Mouse (Mus musculus) CH12.LX (cell line): Measurements from ENCODE around the gene Csnk1g2. TPM values are rescaled to one million over a fixed set of nuclear protein-coding genes. Genes with fewer than 3 reads are reported as not detected.

ENCODE experiments used
- DNase-seq: peaks from one replicate; pipeline ENCODE4 v3.0.0-alpha.2; 2013; ENCODE audit errors: extremely low read depth
- H3K27ac ChIP-seq: 2 replicates; pipeline ENCODE4 v1.5.1; 2012; ENCODE audit warnings: low read depth, mild to moderate bottlenecking, control low read depth, moderate library complexity; ENCODE audit not compliant: insufficient read depth
- H3K27me3 ChIP-seq: replicated peaks from 2 replicates; pipeline ENCODE3; 2012; ENCODE audit warnings: inconsistent platforms
- H3K36me3 ChIP-seq, 2 experiments: replicated peaks in 1 of 2; 2 replicates each; pipeline versions ENCODE3 to v1.6.1; 2012; ENCODE audit warnings: inconsistent platforms in 1 of 2, low read length in 1 of 2, mild to moderate bottlenecking in 1 of 2, mixed read lengths in 1 of 2, moderate library complexity in 1 of 2; ENCODE audit not compliant: control insufficient read depth in 1 of 2, insufficient read depth in 1 of 2
- H3K4me1 ChIP-seq, 2 experiments: 2 replicates each; pipeline ENCODE4 v1.6.1; 2012; ENCODE audit warnings: inconsistent platforms in 1 of 2, moderate library complexity in 1 of 2; ENCODE audit not compliant: insufficient read depth in 2 of 2, control insufficient read depth in 1 of 2
- H3K4me2 ChIP-seq: 2 replicates; pipeline ENCODE4 v1.6.1; 2012; ENCODE audit warnings: low read depth, mild to moderate bottlenecking, control low read depth; ENCODE audit not compliant: poor library complexity, insufficient read depth, severe bottlenecking
- H3K4me3 ChIP-seq, 3 experiments: fragments of 150-350 bp in 1 of 3; sonication (generic) in 1 of 3; replicated peaks in 1 of 3; 2 replicates each; pipeline versions ENCODE3 to v1.5.1; 2011 to 2012; ENCODE audit warnings: low read depth in 2 of 3, low read length in 2 of 3, mild to moderate bottlenecking in 2 of 3, moderate library complexity in 2 of 3, control low read depth in 1 of 3, improper control_type of control experiment in 1 of 3, inconsistent platforms in 1 of 3, mixed read lengths in 1 of 3; ENCODE audit not compliant: poor library complexity in 1 of 3
- H3K79me2 ChIP-seq: replicated peaks from 2 replicates; pipeline ENCODE4 v1.6.1; 2012; ENCODE audit warnings: mild to moderate bottlenecking, moderate library complexity; ENCODE audit not compliant: control insufficient read depth, poor library complexity, insufficient read depth, severe bottlenecking; ENCODE audit errors: extremely low read depth
- H3K9ac ChIP-seq: 2 replicates; pipeline ENCODE4 v1.6.1; 2012; ENCODE audit warnings: low read depth, mild to moderate bottlenecking, control low read depth, moderate library complexity; ENCODE audit not compliant: insufficient read depth
- H3K9me3 ChIP-seq: replicated peaks from 2 replicates; pipeline ENCODE3; 2012; ENCODE audit warnings: low read length, inconsistent platforms, mixed read lengths
- BHLHE40 ChIP-seq: IDR thresholded peaks from 2 replicates; pipeline ENCODE4 v1.6.1; 2011; ENCODE audit warnings: mild to moderate bottlenecking, low read depth, low read length, improper control_type of control experiment
- CHD1 ChIP-seq: IDR thresholded peaks from 2 replicates; pipeline ENCODE4 v1.6.1; 2012; ENCODE audit warnings: low read depth, low read length, improper control_type of control experiment, inconsistent platforms
- CHD2 ChIP-seq: IDR thresholded peaks from 2 replicates; pipeline ENCODE4 v1.6.1; 2011; ENCODE audit warnings: low read length, improper control_type of control experiment
- CTCF ChIP-seq, 2 experiments: IDR thresholded peaks in 1 of 2; conservative IDR thresholded peaks in 1 of 2; 2 replicates each; pipeline ENCODE4 v1.5.1; 2011 to 2012; ENCODE audit warnings: low read depth in 2 of 2, low read length in 2 of 2, improper control_type of control experiment in 1 of 2, inconsistent platforms in 1 of 2, mild to moderate bottlenecking in 1 of 2, moderate library complexity in 1 of 2
- E2F4 ChIP-seq: IDR thresholded peaks from 2 replicates; pipeline ENCODE4 v1.6.1; 2011; ENCODE audit warnings: low read depth, low read length, improper control_type of control experiment; ENCODE audit not compliant: insufficient replicate concordance
- ELF1 ChIP-seq: IDR thresholded peaks from 2 replicates; pipeline ENCODE4 v1.6.1; 2014; ENCODE audit warnings: low read depth, mild to moderate bottlenecking, inconsistent platforms, low read length, improper control_type of control experiment
- EP300 ChIP-seq: IDR thresholded peaks from 2 replicates; pipeline ENCODE4 v1.6.1; 2011; ENCODE audit warnings: low read length, improper control_type of control experiment
- ETS1 ChIP-seq: conservative IDR thresholded peaks from 2 replicates; pipeline ENCODE4 v1.6.1; 2012; ENCODE audit warnings: low read depth, mild to moderate bottlenecking, inconsistent platforms, low read length, improper control_type of control experiment, moderate library complexity
- GABPA ChIP-seq: IDR thresholded peaks from 2 replicates; pipeline ENCODE4 v1.6.1; 2012; ENCODE audit warnings: low read depth, low read length, improper control_type of control experiment, inconsistent platforms; ENCODE audit not compliant: insufficient replicate concordance
- HCFC1 ChIP-seq: IDR thresholded peaks from 2 replicates; pipeline ENCODE4 v1.6.1; 2012; ENCODE audit warnings: low read depth, mild to moderate bottlenecking, inconsistent platforms, low read length, improper control_type of control experiment
- IRF4 ChIP-seq: IDR thresholded peaks from 2 replicates; pipeline ENCODE4 v1.6.1; 2014; ENCODE audit warnings: low read depth, mild to moderate bottlenecking, inconsistent platforms, low read length, improper control_type of control experiment
- JUN ChIP-seq: IDR thresholded peaks from 2 replicates; pipeline ENCODE4 v1.6.1; 2011; ENCODE audit warnings: low read depth, mild to moderate bottlenecking, low read length, improper control_type of control experiment, moderate library complexity; ENCODE audit not compliant: insufficient read depth
- JUND ChIP-seq: conservative IDR thresholded peaks from 2 replicates; pipeline ENCODE4 v1.6.1; 2011; ENCODE audit warnings: low read depth, low read length, improper control_type of control experiment
- KAT2A ChIP-seq: IDR thresholded peaks from 2 replicates; pipeline ENCODE4 v1.6.1; 2012; ENCODE audit warnings: low read length, improper control_type of control experiment, inconsistent platforms; ENCODE audit not compliant: insufficient replicate concordance
- MAFK ChIP-seq: IDR thresholded peaks from 2 replicates; pipeline ENCODE4 v1.6.1; 2011; ENCODE audit warnings: low read length, improper control_type of control experiment; ENCODE audit not compliant: insufficient replicate concordance
- MAX ChIP-seq: IDR thresholded peaks from 2 replicates; pipeline ENCODE4 v1.6.1; 2011; ENCODE audit warnings: low read length, improper control_type of control experiment
- MAZ ChIP-seq: IDR thresholded peaks from 2 replicates; pipeline ENCODE4 v1.6.1; 2012; ENCODE audit warnings: low read depth, mild to moderate bottlenecking, inconsistent platforms, low read length, improper control_type of control experiment, moderate library complexity
- MXI1 ChIP-seq: IDR thresholded peaks from 2 replicates; pipeline ENCODE4 v1.6.1; 2011; ENCODE audit warnings: mild to moderate bottlenecking, low read depth, low read length, improper control_type of control experiment
- MYC ChIP-seq: IDR thresholded peaks from 2 replicates; pipeline ENCODE4 v1.6.1; 2011; ENCODE audit warnings: low read depth, mild to moderate bottlenecking, improper control_type of control experiment, low read length
- NELFE ChIP-seq: IDR thresholded peaks from 2 replicates; pipeline ENCODE4 v1.6.1; 2011; ENCODE audit warnings: low read depth, low read length, improper control_type of control experiment
- NRF1 ChIP-seq: IDR thresholded peaks from 2 replicates; pipeline ENCODE4 v1.6.1; 2014; ENCODE audit warnings: low read depth, mild to moderate bottlenecking, inconsistent platforms, low read length, improper control_type of control experiment, moderate library complexity
- PAX5 ChIP-seq: IDR thresholded peaks from 2 replicates; pipeline ENCODE4 v1.6.1; 2012; ENCODE audit warnings: low read length, inconsistent platforms, mixed read lengths
- POLR2A ChIP-seq: IDR thresholded peaks from 2 replicates; pipeline ENCODE4 v1.6.1; 2011; ENCODE audit warnings: low read depth, mild to moderate bottlenecking, improper control_type of control experiment, low read length
- POLR2AphosphoS2 ChIP-seq: IDR thresholded peaks from 2 replicates; pipeline ENCODE4 v1.6.1; 2011; ENCODE audit warnings: low read depth, low read length, improper control_type of control experiment
- RAD21 ChIP-seq: IDR thresholded peaks from 2 replicates; pipeline ENCODE4 v1.6.1; 2011; ENCODE audit warnings: low read depth, mild to moderate bottlenecking, low read length, improper control_type of control experiment, moderate library complexity
- RCOR1 ChIP-seq: conservative IDR thresholded peaks from 2 replicates; pipeline ENCODE4 v1.6.1; 2012; ENCODE audit warnings: low read depth, mild to moderate bottlenecking, inconsistent platforms, low read length, improper control_type of control experiment
- SIN3A ChIP-seq: IDR thresholded peaks from 2 replicates; pipeline ENCODE4 v1.6.1; 2012; ENCODE audit warnings: low read length, improper control_type of control experiment, inconsistent platforms
- SMC3 ChIP-seq: IDR thresholded peaks from 2 replicates; pipeline ENCODE4 v1.6.1; 2011; ENCODE audit warnings: low read depth, low read length, improper control_type of control experiment
- TBP ChIP-seq: conservative IDR thresholded peaks from 2 replicates; pipeline ENCODE4 v1.6.1; 2011; ENCODE audit warnings: low read depth, low read length, improper control_type of control experiment
- TCF12 ChIP-seq: IDR thresholded peaks from 2 replicates; pipeline ENCODE4 v1.6.1; 2014; ENCODE audit warnings: low read depth, mild to moderate bottlenecking, inconsistent platforms, low read length, improper control_type of control experiment
- UBTF ChIP-seq: IDR thresholded peaks from 2 replicates; pipeline ENCODE4 v1.6.1; 2012; ENCODE audit warnings: low read depth, mild to moderate bottlenecking, inconsistent platforms, low read length, improper control_type of control experiment, moderate library complexity
- USF1 ChIP-seq: IDR thresholded peaks from 2 replicates; pipeline ENCODE4 v1.6.1; 2014; ENCODE audit warnings: low read depth, mild to moderate bottlenecking, inconsistent platforms, low read length, improper control_type of control experiment
- USF2 ChIP-seq: conservative IDR thresholded peaks from 2 replicates; pipeline ENCODE4 v1.6.1; 2011; ENCODE audit warnings: low read depth, low read length, improper control_type of control experiment
- ZC3H11A ChIP-seq: IDR thresholded peaks from 2 replicates; pipeline ENCODE4 v1.6.1; 2012; ENCODE audit warnings: low read depth, mild to moderate bottlenecking, inconsistent platforms, low read length, improper control_type of control experiment
- ZKSCAN1 ChIP-seq: IDR thresholded peaks from 2 replicates; pipeline ENCODE4 v1.6.1; 2012; ENCODE audit warnings: low read depth, inconsistent platforms, low read length, improper control_type of control experiment, borderline replicate concordance
- ZMIZ1 ChIP-seq: IDR thresholded peaks from 2 replicates; pipeline ENCODE4 v1.6.1; 2012; ENCODE audit warnings: low read depth, mild to moderate bottlenecking, inconsistent platforms, low read length, improper control_type of control experiment
- ZNF384 ChIP-seq: IDR thresholded peaks from 2 replicates; pipeline ENCODE4 v1.6.1; 2012; ENCODE audit warnings: low read depth, low read length, improper control_type of control experiment, inconsistent platforms
- dilution Hi-C: fragments of 300-500 bp; cut with MboI; formaldehyde crosslinking; loops from 2 replicates; pipeline ENCODE4 v1.14.3; 2020; ENCODE audit warnings: low sequenced_read_pairs; ENCODE audit not compliant: extremely low pct_unique_long_range_greater_than_20kb, extremely low pct_ligation_motif_present
- in situ Hi-C: fragments of 300-500 bp; cut with MboI; formaldehyde crosslinking; loops from 3 replicates; pipeline ENCODE4 v1.14.3; 2019; ENCODE audit warnings: low sequenced_read_pairs, low pct_ligation_motif_present, low pct_unique_long_range_greater_than_20kb, mixed read lengths
- polyA plus RNA-seq: library from polyadenylated mRNA; unstranded; fragments of >175 nt; gene quantifications from 2 replicates; pipeline ENCODE4 v1.2.1, GENCODE M21; 2012; ENCODE audit warnings: low read depth; ENCODE audit not compliant: insufficient read length
- total RNA-seq, 2 experiments: library from RNA; depleted of rRNA; stranded (reverse); fragments of 300-350 nt in 1 of 2; fragments of >200 nt in 1 of 2; gene quantifications; 2 replicates each; pipeline ENCODE4 v1.2.3; 2012 to 2014

The Csnk1g2 gene
- total and polyA plus RNA-seq, 3 experiments: 44.1 to 59.0 (median 50.1) TPM

DNA sequence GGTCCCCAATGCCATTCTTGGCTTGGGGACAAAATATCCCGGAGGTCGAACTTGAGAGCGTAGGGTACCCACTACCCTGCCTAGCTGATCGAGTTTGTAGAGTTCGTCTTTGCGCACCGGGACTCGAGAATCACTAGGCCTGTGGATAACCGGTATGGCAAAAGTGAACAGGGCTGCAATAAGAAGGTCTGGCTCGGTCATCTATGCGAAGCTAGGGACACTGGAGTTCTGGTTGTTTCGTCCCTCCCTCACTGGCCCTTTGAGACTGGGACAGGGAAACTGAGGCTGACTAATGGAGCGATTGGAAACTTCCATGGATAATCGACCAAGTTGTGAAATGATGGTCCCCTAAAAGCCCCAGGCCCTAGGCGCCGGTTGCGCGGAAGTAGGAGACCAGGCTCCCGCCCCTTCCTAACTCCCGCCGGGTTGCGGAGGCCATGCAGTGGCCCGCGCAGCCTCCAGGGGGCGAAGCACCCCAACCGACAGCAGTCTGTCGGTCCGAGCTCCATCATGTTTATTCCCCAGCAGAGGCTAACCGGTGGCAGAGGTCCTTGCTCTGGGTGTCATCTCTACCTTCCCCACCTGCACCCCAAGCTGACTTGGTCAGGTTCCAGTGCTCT is 44.4 kb upstream of the Csnk1g2 start (continued):
- no peak for TF ChIP-seq KAT2A

GRCm38 (mm10) chr10:80578911-80579310 is 43.7 kb upstream of the Csnk1g2 start:
- no peaks in the 10 kb centered on the region for H3K27me3 ChIP-seq
- H3K9ac ChIP-seq: peak overlapping the region; percentile 68
- H3K9me3 ChIP-seq: no peaks in the 10 kb centered on the region
- dilution Hi-C loops (no loop called here), in situ Hi-C loops (loop anchor here (5.0 kb wide), 1 partner anchor 108 kb away; no protein-coding TSS in a partner anchor)
- H3K4me3 ChIP-seq: peak overlapping the region; percentile 57 to 91 (median 69)
- peaks cover 27% of the 10 kb centered on the region for H3K79me2 ChIP-seq
- H3K36me3 ChIP-seq: peaks cover 8 to 37% of the 10 kb centered on the region in 2 experiments
- H3K27ac ChIP-seq: peak overlapping the region; percentile 62
- peaks cover 15 to 49% of the 10 kb centered on the region in 2 experiments for H3K4me1 ChIP-seq
- DNase-seq: peak; percentile 96
- H3K4me2 ChIP-seq: peak overlapping the region; percentile 76
- TF ChIP-seq JUND (no peak), ETS1 (0 out of 2 replicates have a peak, but pooled peaks have one; percentile 22), JUN (no peak), CTCF (conservative IDR thresholded peaks at IDR 0.05 in 1 of 2, IDR thresholded peaks at IDR 0.05 in 1 of 2; ENCODE audit: low read depth in 2 of 2, low read length in 2 of 2) (peak in 1 of 2 experiments; percentile 88), POLR2A (peak; percentile 47; the same call in 1 of the 2 replicates), SIN3A (no peak; the same call in 1 of the 2 replicates), ZC3H11A (no peak), MAZ (peak; percentile 64; the same call in 1 of the 2 replicates), IRF4 (peak; percentile 51), MXI1 (peak; percentile 61; the same call in 1 of the 2 replicates), RAD21 (peak; percentile 60), NRF1 (no peak), SMC3 (peak; percentile 87), NELFE (peak; percentile 56), PAX5 (no peak), ZMIZ1 (no peak), CHD1 (no peak), USF2 (no peak), MAFK (no peak), MYC (peak; percentile 93), POLR2AphosphoS2 (no peak), CHD2 (no peak), ELF1 (0 out of 2 replicates have a peak, but pooled peaks have one; percentile 26), ZNF384 (0 out of 2 replicates have a peak, but pooled peaks have one; percentile 15), TBP (no peak), KAT2A (no peak), HCFC1 (no peak; the same call in 1 of the 2 replicates), USF1 (no peak), E2F4 (no peak), ZKSCAN1 (no peak), RCOR1 (no peak), GABPA (no peak), EP300 (0 out of 2 replicates have a peak, but pooled peaks have one; percentile 7), BHLHE40 (0 out of 2 replicates have a peak, but pooled peaks have one; percentile 43), TCF12 (no peak), MAX (peak; percentile 58; the same call in 1 of the 2 replicates), UBTF (no peak)
